Mouse (Mus musculus): Measurements from ENCODE around the gene Top2a.

GRCm38 (mm10) chr11:98974871-98975719, 48.9 kb downstream of the Top2a start:
- no peak for TF ChIP-seq FLI1 (IDR thresholded peaks at IDR 0.05; ENCODE audit: low read length)
- no peak for TF ChIP-seq GATA1 (IDR thresholded peaks at IDR 0.05; ENCODE audit: borderline replicate concordance, low read length)
